Mouse (Mus musculus): ENCODE measurements around the gene Spata31d1b. TPM values are rescaled to one million over a fixed set of nuclear protein-coding genes. Genes with fewer than 3 reads are reported as not detected.

Spata31d1b gene
- 0.01 TPM in 1 of 2 replicates, not detected in the other for polyA plus RNA-seq (2012; rRNA removed)

DNA sequence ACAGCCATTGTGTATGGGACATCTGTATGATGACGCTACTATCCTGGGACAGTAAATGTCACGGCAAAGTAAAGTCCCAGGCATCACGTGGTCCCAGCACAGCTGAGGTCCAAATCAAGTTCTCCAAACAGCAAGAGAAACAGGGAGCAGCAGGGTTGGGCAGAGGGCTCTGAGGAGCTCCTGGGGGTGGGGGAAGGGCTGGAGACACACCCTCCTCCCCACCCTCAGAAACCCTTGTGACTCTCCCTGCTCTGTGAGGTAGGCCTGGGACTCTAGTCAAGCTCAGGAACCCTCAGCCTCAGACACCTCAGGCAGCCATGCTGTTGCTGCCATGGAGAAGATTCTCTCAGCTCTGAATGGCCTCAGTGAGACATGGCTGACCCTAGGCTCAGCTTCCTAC is at the start of gene Spata31d1b:
Gene Spata31d1b (plus strand): TSS at position 301 of the 400 bp plus-strand sequence.

DNA sequence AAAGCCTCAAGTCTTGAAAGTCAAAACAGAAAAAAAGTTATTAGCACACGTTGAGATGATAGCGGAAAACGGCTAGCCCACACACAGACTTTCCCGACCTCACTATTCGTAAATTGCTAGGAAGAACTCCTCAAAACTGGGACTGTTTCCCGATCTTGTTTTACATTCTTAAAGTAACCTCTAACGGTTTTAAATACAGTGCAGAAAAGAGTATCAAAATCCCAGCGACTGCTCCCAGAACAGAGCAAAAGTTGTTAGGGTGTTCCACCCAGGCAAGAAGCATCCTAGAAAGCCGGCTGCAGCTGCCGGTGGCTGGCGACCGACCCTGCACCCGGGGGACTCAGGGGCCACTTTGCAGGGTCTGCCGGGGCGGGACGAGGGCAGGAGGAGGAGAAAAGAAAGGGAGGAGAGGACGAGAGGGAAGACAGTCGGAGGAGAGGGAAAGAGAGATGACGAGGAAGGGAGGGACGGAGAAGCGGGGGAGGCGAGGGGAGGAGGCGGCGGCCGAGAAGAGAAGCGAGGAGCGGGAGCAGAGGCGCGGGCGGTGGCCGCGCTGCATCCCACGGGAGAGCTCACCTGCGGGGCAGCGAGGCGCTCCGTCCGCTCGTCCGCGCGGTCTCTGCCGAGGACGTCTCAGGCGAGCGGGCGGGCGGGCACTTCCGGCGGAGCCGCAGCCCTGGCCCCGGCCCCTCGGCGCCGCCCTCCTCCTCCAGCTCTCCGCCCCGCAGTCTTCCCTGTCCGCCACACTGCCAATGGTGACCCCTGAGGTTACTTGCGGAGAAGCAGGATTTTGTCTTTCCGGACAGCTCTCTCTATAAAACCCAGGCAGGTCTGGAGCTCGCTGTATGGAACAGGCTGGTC is 36.7 kb upstream of the Spata31d1b start, which contains the start of gene Golm1:
Gene Golm1 (minus strand): TSS at position 661 of the 861 bp plus-strand sequence.

GRCm38 (mm10) chr13:59694008-59694407 is 18.1 kb upstream of the Spata31d1b start, which contains the start of gene 4921517D22Rik:
TSS of gene 4921517D22Rik (minus strand) at chr13:59694108.

DNA sequence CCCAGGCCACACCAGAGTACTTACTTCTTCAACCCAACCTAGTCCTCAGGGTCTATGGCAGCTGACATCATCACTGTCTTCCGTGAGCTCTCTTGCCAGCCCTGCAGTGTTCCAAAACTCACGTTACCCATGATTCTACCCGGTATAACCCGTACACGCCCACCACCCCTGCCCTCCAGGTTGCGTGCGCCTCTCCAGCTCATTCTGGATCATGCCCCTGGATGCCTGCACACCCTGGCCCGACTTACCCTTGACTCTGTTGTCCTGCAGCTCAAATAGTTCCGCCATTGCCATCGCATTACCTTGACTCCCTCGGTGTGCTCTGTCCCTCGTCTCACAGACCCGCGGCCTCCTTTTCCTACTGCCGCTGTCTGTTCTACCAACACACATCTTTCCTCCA is 1.9 kb upstream of the Spata31d1b start, which contains the start of gene Spata31d1a:
Gene Spata31d1a (minus strand): TSS at position 101 of the 400 bp plus-strand sequence.

DNA sequence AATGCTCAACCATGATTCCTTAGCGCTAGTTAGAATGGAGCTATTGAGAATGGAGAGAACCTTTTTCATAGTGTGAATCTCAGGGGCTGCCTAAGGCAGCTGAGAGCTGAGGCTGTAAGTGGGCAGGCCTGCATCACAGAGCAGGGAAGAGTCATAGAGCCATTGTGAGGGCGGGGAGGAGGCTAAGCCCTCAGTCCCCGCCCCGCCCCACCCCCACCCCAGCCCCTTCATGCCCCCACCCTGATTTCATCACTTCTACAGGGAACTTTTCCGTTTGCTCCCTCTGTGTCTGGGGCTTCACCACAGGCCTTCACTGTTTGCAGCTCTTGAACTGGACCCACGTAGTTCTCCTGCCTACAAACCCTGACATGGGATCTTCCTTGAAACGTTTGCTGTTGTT is 19.6 kb downstream of the Spata31d1b start, which contains the start of gene Spata31d1d:
Gene Spata31d1d (minus strand): TSS at position 101 of the 400 bp plus-strand sequence.

GRCm38 (mm10) chr13:59746711-59747110 is 34.6 kb downstream of the Spata31d1b start, which contains the start of gene 1700014D04Rik:
TSS of gene 1700014D04Rik (minus strand) at chr13:59746752.

Other genes starting within 250 kb of the Spata31d1b start
- gene Agtpbp1, start 127.1 kb upstream of the Spata31d1b start, polyA plus RNA-seq (2012; rRNA removed), result 40.7 and 43.2 TPM in 2 replicates
- gene Naa35, start 127.0 kb upstream of the Spata31d1b start, polyA plus RNA-seq (2012; rRNA removed), result 116 and 128 TPM in 2 replicates
- 35.2 and 41.8 TPM in 2 replicates for gene Golm1, start 36.5 kb upstream of the Spata31d1b start, polyA plus RNA-seq (2012; rRNA removed)
- gene 4921517D22Rik, start 18.2 kb upstream of the Spata31d1b start, polyA plus RNA-seq (2012; rRNA removed), result not detected in 2 replicates
- gene Spata31d1a, start 2.0 kb upstream of the Spata31d1b start, polyA plus RNA-seq (2012; rRNA removed), result 0.03 and 0.06 TPM in 2 replicates
- gene Spata31d1d, start 19.5 kb downstream of the Spata31d1b start, polyA plus RNA-seq (2012; rRNA removed), result 0.02 and 0.03 TPM in 2 replicates
- 0.09 TPM in 2 replicates for gene 1700014D04Rik, start 34.5 kb downstream of the Spata31d1b start, polyA plus RNA-seq (2012; rRNA removed)
- gene Isca1, start 57.5 kb downstream of the Spata31d1b start, polyA plus RNA-seq (2012; rRNA removed), result 115 and 123 TPM in 2 replicates
- 0.90 and 6.6 TPM in 2 replicates for gene Gm49354, start 70.0 kb downstream of the Spata31d1b start, polyA plus RNA-seq (2012; rRNA removed)
- gene Tut7, start 110.9 kb downstream of the Spata31d1b start, polyA plus RNA-seq (2012; rRNA removed), result 39.7 and 39.9 TPM in 2 replicates